Mouse (Mus musculus): ENCODE results near the gene Armt1.
"Not testable (repeated sequence)": the region's sequence is repeated elsewhere in the genome, so short reads cannot be mapped to it uniquely, and the experiment has no call there.

Armt1 gene

DNA sequence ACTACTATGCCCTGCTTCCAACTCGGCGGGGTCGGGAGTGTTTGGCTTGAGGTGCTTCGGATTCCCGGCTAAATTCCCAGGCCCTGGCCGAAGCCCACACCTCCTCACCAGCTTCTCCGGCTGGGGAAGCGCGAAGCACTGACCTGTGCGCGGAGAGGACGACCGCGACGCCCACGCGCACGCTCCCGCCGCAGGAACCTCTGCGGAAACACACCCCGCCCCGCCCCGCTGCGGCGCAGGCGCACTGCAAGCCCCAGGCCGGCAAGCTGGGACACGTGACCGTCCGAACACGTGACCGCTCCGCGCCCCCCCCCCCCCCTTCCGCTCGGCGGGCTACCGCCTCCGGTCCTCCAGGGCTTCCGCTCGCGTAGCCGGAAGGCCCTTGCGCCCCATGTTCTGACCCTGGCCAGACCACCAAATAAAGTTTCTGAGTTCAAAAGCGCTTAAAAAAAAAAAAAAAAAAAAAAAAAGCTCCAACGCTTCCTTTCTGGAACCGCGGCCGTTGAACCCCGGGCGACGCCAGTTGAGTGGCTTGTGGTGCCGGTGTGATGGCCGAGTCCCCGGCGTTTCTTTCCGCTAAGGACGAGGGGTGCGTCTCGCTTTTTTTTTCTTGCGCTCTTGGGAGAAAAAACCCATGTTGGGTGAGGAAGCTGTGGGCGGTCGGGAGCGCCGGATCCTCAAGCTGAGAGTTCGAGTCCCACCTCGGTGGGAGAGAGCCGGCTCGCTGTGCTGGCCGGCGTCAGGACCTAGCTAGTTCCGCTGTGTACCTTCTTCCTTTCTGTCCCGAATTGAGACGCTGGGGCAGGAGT lies at the start of gene Armt1, which contains the start of gene Rmnd1:
TSS of gene Armt1 (plus strand) at position 345 of the 809 bp plus-strand sequence.
TSS of gene Rmnd1 (minus strand) at position 266 of the 809 bp plus-strand sequence.
- DNase-seq (ENCODE audit: low spot score) = peak; percentile 93

DNA sequence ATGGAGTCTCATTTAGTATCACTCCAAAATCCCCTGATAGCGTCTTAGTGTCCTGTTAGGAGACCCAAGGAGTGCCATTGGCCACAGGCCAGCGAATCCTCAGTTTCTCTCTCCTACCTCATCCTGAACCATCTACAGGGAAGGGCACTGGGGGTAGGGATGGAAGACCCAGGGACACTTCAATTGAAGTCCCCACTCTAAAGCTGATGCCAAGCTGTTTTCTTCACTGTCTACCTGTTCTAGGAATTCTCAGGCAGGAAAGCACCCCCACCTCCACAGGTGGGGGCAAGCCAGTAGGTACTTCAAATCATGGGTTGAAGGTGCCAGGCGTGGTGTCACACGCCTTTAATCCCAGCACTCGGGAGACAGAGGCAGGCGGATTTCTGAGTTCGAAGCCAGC lies 48.0 kb upstream of the Armt1 start:
- DNase-seq (ENCODE audit: low spot score) = no peak

DNA sequence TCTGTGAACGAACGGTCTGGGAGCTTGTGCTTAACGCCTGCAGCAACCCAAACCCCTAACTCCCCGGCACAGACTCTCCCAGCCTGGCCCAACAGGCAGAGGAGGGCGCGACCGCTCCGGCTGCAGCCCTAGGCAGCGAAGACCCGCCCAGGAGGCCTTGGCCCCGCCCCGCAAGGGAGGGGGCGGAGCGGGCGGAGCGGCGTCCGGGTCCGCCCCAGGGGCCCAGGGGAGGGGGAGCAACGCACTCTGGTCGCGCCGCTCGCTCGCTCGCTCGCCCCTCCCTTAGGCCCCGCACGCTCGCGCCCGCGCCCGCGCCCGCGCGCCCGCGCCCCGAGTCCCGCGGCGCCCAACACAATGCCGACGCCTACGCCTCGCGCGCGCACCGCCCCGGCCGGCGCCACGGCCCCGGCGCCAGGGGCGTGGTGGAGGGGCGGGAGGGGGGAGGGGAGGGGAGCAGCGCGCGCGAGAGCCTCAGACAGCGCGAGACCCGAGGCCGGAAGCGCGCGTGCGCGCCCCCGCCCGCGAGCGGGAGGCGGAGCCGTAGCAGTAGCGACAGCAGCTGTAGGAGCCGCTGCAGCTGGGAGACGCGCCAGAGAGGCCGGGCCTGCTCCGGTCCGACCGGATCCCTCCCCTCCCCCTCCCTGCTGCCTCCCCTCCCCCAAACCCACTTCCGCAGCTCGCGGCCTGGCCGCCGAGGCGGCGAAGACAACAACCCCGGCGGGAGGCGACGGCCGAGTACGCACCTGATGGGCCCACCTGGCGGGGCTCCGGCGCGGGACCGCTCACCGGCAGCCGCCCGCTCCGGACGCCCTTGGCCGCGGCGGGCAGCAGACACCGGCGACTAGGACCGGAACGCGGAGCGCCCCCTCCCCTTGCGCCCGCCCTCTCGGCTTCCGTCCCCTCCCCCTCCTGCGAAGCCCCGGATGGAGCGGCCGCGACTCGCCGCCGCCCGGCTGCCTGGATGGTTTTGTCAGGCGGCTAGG lies 45.4 kb upstream of the Armt1 start:
- peak; percentile 94 for DNase-seq (ENCODE audit: low spot score)

DNA sequence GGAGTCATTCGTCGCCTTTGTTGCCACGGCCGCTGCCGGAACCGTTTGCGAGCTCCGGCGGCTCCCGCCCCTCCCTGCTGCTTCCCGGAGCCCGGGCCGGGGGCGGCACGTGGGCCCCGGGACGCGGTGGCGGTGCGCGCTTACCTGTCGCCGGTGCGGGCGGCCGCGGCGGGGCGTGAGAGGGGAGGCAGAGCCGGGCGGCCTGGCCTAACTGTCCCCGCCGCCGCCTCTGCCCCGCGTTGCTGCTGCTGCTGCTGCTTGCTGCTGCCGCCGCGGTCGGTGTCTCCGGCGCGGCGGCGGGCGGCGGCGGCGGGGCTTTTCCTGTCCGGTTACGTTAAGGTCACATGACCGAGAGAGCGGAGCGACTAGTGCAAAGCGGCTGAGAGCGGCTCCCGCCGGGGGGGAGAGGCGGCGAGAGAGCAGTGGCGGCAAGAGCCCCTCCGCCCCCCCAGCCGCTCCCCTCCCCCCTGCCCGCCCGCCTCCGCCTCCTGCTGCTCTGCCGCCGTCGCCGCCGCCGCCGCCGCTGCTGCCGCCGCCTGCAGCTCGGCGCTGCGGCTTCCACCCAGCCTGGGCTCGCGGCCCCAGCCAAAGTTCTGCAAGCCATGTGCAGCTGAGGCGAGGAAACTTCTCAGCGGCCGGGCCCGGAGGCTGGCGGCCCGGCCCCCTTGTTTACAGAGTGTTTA lies 44.4 kb upstream of the Armt1 start, which contains the start of gene Zbtb2:
TSS of gene Zbtb2 (minus strand) at position 408 of the 683 bp plus-strand sequence.
- peak; percentile 54 for DNase-seq (ENCODE audit: low spot score)

DNA sequence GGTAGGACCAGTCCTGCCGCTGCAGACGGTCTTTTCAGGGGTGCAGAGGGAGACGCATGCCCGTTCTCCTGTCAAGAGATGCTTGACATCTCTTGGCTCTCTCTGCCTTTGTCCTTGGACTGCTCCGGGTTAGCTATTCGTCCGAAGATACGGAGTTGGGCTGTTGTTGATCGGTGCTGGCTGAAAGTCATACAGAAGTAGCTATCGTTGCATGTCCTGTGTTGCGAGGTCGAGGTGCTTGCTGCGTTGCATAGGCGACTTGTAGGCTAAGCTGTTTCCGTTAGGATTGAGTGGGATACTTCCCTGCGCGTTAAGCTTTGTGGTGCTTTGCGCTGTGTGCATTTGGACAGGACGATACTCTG lies 43.9 kb upstream of the Armt1 start:
- peak; percentile 34 for DNase-seq (ENCODE audit: low spot score)

DNA sequence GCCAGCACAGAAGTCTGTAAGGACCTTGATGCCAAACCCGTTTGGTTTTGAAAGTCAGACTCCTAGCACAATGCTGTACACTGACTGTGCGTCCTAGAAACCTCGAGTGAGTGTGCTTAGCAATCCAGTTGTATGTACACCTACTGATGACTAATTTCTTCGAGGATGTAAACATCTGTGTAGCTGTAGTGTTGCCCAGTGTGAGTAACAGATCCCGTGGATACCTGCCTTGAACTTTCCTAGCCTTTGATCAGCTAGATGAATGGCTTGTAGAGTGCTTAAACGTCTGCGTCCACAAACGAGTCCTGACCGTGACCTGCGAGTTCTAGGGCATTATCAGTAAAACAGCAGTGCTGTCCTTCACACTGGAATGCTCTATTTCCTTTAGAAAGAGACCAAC lies 43.2 kb upstream of the Armt1 start:
- no peak for DNase-seq (ENCODE audit: low spot score)

DNA sequence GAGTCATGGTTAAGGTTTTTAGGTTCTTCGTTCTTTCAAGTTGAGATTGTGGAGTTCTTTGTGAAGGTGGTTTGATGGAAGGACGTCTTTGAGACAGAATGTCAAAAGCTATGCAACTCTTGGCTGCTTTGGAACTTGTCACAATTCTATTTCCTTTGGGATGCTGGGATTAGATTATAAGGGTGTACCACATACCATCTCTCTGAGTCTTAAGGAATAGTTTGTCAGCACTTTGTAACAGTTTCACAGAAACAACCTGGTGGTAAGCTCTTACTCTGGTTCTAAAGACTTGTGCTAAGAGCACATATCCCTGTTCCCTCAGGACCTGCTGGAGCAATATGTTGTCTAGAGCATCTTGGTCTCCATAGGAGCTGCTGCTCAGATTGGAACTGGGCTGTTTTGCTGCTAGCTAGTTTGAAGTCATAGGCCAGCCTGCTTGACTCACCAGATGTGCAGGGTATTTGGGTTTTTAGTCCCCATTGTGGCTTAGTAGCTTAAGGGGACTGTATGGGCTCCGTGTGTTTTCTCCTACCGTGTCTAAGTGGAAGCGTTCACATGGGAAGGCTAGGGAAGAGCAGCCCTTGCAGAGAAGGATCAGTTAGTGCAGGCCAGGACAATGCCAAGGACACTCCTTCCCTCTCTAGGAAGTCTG lies 42.7 kb upstream of the Armt1 start:
- no peak for DNase-seq (ENCODE audit: low spot score)

DNA sequence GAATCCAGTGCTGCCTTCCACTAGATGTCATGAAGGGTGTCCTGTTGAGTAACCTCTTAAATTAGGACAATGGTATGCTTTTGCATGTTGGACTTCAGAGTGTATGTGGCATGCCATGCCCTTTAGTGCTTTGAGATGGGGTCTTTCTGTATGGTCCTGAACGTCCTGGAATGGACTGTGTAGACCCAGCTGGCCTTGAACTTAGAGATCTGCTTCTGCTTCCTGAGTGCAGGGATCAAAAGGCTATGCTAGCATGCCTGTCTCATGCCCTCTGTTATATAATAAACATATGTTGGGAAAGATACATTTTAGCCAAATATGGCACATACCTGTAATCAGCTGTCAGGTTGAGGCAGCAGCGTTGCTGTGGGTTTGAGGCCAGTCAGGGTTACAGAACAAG lies 41.7 kb upstream of the Armt1 start:
- DNase-seq (ENCODE audit: low spot score) = no peak

DNA sequence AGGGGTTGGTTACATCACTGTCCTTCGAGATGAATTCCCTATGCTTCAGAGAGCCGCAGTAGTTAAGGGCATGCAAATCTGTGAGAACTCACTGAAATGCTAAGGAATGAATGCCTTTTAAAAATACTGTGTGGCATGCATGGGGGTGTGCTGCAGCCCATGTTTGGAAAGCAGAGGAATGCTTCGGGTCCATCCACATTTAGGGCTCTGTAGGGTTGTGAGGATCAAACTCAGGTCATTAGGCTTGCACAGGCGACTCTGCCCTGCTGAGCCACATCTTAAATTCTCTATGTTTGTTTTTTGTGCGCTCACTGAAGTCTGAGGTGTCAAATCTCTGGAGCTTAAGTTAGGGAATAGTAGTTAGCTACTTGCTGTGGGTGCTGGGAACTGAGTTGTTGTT lies 41.2 kb upstream of the Armt1 start:
- DNase-seq (ENCODE audit: low spot score) = no peak

DNA sequence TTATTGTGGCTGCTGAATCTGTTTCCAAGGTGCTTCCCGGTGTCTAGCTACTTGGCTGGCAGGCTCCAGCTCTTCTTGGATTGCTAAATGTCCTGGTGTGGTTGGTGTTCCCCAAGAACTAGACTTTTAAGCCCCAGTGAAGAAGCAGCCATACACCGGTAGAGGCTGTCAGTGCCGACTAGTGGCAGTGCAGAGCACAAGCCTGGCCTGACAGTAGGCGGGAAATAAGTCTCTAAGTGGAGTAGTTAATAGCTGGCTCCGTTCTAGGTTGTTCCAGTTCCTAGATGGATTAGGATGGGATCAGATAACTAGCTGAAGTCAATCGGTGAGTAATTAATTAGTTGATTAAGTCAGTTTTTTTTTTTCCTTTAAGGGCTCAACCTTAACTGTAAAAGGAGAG lies 40.4 kb upstream of the Armt1 start:
- no peak for DNase-seq (ENCODE audit: low spot score)

DNA sequence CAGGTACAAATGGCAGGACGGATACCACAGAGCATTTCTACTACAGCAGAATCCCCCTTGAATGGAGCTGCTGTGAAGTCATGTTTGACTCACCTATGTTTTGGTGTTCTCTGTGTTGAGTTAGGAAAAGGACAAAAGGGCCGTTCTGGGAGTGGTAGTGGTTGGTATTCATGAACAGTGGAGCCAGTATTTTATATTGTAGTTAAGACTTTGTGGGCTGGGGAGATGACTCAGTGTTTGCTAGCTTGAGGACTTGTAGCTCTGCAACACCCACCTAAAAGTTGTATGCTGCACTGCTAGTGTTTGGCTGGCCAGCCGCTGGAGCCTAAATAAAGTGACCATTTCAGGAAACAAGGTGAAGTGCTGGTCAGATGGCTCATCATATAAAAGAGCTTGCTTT lies 36.9 kb upstream of the Armt1 start:
- no peak for DNase-seq (ENCODE audit: low spot score)

DNA sequence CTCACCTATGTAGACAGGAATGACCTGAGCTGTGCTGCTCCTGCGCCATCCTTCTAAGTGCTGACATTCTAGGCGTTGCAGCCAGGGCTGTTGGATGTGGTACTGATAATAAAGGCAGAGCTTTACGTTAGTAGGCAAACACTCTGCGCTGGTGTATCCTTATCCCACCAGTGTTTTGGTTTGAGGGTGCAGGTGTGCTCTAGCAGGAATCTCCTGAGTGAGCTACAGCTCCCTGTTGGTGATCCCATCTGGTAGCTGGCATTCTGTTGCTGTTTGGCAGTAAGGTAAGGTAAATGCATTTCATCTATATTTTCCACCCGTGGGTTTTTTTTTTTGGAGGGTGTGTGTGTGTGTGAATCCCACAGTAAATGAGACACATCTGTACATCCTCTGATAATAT lies 34.2 kb upstream of the Armt1 start:
- no peak for DNase-seq (ENCODE audit: low spot score)

DNA sequence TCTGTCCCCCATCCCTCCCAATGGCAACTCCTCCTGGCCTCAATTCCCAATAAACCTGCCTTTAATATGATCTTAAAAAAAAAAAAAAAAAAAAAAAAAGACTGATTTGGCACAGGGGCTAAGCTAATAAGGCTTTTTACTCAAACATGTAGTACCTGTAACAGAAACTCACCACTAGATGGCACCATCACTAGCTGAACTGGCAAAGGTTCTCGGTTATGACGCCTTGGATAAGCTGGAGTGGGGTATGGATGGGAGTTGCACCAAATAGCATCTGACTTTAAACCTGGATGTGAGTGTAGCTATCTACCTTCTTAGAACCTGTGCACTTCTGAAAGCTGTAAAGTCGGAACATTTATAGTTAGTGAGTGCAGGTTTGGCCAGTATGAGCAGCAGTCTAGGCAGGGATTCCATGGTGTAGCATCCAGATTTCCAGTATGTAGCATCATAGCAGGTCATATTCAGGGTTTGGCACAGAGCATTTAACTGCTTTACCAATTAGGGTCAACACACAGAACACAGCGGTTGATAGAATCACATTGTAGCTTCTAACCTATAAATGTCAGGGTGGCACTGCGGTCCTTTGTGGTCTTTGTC lies 27.3 kb upstream of the Armt1 start:
- DNase-seq (ENCODE audit: low spot score) = no peak

DNA sequence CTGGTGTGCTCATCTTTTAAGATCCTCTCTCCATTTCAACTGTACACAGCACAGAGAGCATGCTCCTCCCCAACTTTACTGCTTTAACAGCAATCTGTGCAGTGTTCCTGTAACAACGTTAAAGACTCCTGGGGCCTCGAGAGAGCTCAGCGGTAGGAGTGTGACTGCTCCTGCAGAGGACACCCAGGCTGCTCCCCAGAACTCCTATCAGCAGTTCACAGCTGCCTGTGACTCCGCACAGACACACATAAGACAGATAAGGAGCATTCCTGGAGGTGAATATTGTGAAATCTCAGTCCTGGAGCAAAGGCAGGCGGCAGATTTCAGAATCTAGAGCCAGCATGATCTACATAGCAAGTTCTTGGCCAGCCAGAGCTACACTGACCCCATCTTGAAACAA lies 26.8 kb upstream of the Armt1 start:
- DNase-seq (ENCODE audit: low spot score) = no peak

DNA sequence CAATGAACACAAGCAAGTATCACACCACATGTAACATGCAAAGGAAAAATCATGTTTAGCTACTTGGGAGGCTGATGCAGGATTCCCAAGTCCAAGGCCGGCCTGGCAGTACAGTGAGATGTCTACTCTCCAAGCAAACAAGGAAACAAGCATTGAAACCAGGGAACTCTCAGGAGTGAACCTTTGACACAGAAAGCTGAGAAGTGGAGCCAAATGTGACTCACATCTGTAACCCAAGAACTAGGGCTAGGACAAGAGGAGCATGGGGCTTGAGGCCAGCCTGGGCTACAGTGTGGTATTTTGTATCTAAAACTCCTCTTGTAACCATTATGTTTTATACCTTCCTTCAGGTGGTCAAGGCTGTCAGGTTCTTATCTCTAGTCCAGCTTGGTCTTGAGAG lies 25.1 kb upstream of the Armt1 start:
- no peak for DNase-seq (ENCODE audit: low spot score)

DNA sequence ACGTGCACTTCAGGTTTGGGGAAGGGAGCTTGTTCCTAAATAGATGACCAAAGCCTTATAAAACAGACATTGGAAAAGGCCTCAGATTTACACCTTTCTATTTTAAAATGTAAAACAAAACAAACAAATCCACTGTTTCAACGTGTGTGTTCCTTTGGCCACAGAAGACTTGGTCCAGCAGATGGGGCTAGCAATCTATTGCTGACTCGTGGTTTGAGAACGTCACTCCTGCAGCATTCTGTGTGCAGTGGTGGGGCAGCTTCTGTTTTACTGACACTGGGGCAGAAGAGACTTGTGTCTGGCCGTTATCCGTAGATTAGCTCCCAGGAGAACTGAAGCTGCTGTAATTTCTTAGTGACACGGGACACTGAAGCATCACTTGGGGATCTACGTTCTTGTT lies 7.0 kb upstream of the Armt1 start:
- no peak for DNase-seq (ENCODE audit: low spot score)

DNA sequence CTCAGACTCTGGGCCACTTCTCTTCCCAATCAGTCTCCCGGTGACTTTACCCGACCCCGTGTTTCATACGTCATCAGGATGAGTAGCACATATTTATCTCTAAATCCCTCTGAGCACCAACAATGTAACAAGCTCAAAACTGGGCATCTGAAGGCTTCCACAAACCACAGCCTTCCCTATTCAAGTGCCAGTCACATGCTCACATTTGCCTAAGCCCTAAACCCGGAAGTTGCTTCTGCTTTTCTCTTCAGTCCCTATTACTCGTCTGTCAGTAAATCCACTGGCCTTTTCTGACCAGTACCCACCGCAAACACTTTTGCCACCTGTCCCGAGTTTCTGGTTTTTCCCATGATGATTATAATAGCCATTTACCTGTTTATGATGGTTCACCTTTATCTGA lies 1.9 kb upstream of the Armt1 start:
- DNase-seq (ENCODE audit: low spot score) = no peak

DNA sequence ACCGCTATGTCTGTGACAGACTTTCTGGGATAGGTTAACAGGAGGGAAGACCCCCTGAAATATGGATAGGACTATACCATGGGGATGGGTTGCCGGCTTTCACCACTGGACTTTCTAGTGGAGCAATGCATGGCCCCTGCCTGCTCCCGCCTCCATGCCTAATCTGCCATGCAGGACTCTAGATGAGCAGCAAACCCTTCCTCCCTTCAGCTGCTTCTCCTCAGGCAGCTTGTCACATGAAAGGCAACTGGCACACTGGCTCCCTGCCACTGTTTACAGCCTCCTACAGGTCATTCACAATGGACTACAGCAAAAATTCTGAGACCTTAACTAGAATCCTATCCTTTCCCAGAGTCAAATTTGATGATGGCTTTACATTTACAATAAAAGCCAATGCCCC lies 1.4 kb upstream of the Armt1 start:
- DNase-seq (ENCODE audit: low spot score) = no peak

DNA sequence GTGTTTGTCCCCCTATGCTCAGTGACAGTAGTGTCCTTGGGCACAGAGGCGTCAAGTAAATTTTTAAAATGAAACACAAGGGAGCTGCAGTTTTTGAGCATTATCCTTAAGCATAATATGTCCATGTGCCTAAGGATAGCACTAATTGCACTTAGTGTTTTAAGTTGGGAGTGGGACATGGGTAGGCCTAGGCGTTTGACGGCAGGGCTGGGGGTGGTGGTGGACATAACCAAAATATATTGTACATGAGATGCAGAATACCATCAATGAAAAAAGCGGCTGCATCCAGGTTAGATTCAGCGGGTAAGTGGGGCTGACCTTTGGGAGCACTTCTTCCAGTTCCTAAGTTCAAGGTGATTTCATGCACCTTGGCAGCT lies 533 bp upstream of the Armt1 start:
- DNase-seq (ENCODE audit: low spot score) = no peak

DNA sequence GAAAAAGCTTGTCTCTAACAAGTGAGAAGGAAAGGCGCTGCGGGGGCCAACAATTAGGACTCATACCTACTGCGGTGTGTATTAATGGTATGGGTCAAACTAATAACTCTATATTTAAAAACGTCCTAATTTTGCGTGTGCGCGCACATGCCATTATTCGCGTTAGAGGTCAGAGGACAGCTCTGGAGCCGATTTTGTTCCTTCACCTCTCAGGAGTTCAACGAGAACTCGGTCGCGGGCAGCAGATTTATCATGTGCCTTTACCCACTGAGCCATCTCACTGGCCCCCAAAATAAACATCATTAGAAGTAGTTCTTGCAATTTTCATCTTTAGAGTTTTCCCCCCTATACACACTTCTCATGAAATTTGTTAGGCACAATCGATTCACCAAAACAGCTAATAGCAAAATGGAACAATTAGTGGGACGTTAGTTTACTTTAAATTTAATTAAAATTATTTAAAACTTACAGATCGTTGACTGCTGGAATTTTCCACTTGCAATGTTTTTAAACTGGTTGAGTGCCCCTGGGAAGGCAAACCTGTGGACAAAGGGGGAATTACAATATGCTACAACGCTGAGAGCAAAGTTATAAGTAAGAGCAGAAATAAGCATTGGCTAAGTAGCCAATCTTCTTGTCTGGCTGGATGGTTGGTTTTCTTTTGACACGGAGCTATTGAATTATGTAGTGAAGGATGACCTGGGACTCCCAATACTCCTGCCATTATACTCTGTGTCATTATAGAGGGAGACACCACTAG lies 909 bp downstream of the Armt1 start:
- DNase-seq (ENCODE audit: low spot score) = no peak

DNA sequence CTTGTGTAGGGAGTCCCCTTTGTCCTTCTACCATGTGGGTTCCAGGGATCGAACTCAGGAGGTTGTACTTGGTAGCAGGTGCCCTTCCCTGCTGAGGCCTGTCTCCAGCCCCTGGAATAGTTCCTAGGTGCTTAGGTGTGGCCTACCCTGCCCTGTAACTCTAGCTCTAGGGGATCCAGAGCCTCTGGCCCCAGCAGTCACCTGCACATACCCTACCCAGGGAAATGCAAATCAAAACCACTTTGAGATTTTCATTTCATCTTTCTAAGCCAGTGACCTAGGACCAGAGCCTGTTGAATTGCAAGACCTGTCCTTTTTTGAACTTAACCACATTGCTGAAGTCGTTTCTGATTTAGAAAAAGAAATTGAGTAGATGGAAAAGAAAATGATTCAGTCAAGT lies 1.6 kb downstream of the Armt1 start:
- DNase-seq (ENCODE audit: low spot score) = not testable (repeated sequence)
